Mouse (Mus musculus) liver, embryonic 13.5 days (tissue): Measurements from ENCODE around the gene Ptprt. TPM values are rescaled to one million over a fixed set of nuclear protein-coding genes. Genes with fewer than 3 reads are reported as not detected.

Experiments
- ATAC-seq: fragments of 200-750 bp; cut with Nextera tagmentation; 2 replicates; pipeline ENCODE4 v1.8.0; 2017; ENCODE audit warnings: low read depth, mild to moderate bottlenecking, moderate number of reproducible peaks, moderate library complexity
- DNase-seq: peaks from one replicate; pipeline ENCODE4 v3.0.0; 2022
- H3K27ac ChIP-seq: fragments of 300-500 bp; sonication (generic); 2 replicates; pipeline ENCODE4 v1.5.1; 2015; ENCODE audit warnings: moderate library complexity, mild to moderate bottlenecking, inconsistent platforms
- H3K27me3 ChIP-seq: fragments of 300-500 bp; sonication (generic); 2 replicates; pipeline ENCODE4 v1.6.1; 2015; ENCODE audit warnings: mild to moderate bottlenecking, inconsistent platforms
- H3K36me3 ChIP-seq: fragments of 300-500 bp; sonication (generic); 2 replicates; pipeline ENCODE4 v1.6.1; 2015; ENCODE audit warnings: mild to moderate bottlenecking, inconsistent platforms
- H3K4me1 ChIP-seq: fragments of 300-500 bp; sonication (generic); replicated peaks from 2 replicates; pipeline ENCODE4 v1.6.1; 2015; ENCODE audit warnings: inconsistent platforms
- H3K4me2 ChIP-seq: fragments of 300-500 bp; sonication (generic); 2 replicates; pipeline ENCODE4 v1.6.1; 2015; ENCODE audit warnings: inconsistent platforms, mild to moderate bottlenecking, moderate library complexity
- H3K4me3 ChIP-seq: fragments of 300-500 bp; sonication (generic); replicated peaks from 2 replicates; pipeline ENCODE4 v1.5.1; 2015; ENCODE audit warnings: mild to moderate bottlenecking, inconsistent platforms
- H3K9ac ChIP-seq: fragments of 300-500 bp; sonication (generic); 2 replicates; pipeline ENCODE4 v1.6.1; 2015; ENCODE audit warnings: mild to moderate bottlenecking, inconsistent platforms
- H3K9me3 ChIP-seq: fragments of 300-500 bp; sonication (generic); replicated peaks from 2 replicates; pipeline ENCODE4 v1.6.1; 2016; ENCODE audit warnings: inconsistent platforms
- WGBS: fragments of 180-500 bp; shearing (Covaris S2); methylation state at CpG from one replicate; pipeline ENCODE4 v1.1.7; 2015; ENCODE audit not compliant: insufficient replicate concordance; 5-methylcytosine and 5-hydroxymethylcytosine counted together
- polyA plus RNA-seq: library from polyadenylated mRNA; unstranded; fragments of >200 nt; fragmentation: Nextera tagmentation; extraction: Ambion mirVana; gene quantifications from 2 replicates; pipeline ENCODE4 v1.2.1, GENCODE M21; 2015

Ptprt gene
- polyA plus RNA-seq, 1 experiment from 2014 or later = 0.01 TPM

DNA sequence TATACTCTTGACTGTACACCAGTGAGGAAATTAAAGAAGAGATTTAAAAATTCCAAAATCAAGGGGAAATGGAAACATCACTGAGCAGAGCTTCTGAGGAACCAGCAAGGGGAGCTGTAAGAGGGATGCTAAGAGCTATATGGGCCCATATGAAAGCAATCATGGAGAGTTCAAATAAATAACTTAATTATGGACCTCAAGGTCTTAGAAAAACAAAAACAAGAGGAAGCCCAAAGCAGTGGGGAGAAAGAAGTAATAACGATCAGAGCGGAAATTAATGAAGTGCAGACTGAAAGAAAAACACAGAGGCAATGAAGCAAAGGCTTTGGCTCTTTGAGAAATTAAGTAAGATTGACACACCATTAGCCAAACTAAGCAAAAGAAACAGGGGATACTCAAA is 353.0 kb downstream of the Ptprt start:
- Histone ChIP-seq H3K4me3 (no peak overlapping the region), H3K36me3 (no peaks in the 10 kb centered on the region), H3K27me3 (no peaks in the 10 kb centered on the region), H3K4me2 (no peak overlapping the region), H3K27ac (no peak overlapping the region), H3K9ac (no peak overlapping the region), H3K4me1 (no peaks in the 10 kb centered on the region), H3K9me3 (no peaks in the 10 kb centered on the region)
- DNase-seq (no peak), ATAC-seq (no peak)
- WGBS = 80% methylated on average over 2 of the region's 2 CpGs

DNA sequence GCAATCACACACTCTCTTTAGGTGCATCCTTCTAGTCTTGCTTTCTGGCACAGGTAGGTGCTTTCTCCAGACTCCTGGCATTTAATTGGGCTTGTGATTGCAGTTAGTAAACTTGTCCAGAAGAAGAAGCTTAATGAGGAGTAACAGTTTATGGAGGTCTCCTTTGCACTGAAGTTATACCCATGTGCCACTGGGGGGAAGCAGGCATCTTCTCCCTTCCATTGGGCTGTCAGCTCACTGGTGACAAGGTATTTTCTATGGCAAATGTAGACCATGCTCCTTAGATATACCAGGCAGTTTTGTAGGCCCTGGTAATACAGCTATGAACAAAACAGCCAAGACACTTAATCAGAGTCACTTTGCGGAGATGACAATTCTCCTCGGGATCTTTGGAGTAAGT is 366.9 kb downstream of the Ptprt start:
- H3K36me3 ChIP-seq = no peaks in the 10 kb centered on the region
- H3K4me3 ChIP-seq = no peak overlapping the region
- no peaks in the 10 kb centered on the region for H3K4me1 ChIP-seq
- no peak overlapping the region for H3K27ac ChIP-seq
- no peak for DNase-seq
- H3K9me3 ChIP-seq = no peaks in the 10 kb centered on the region; the same call in 1 of the 2 replicates
- no peak overlapping the region for H3K9ac ChIP-seq
- no peaks in the 10 kb centered on the region for H3K27me3 ChIP-seq
- H3K4me2 ChIP-seq = no peak overlapping the region
- WGBS = 69% methylated on average over 2 of the region's 2 CpGs
- no peak for ATAC-seq

DNA sequence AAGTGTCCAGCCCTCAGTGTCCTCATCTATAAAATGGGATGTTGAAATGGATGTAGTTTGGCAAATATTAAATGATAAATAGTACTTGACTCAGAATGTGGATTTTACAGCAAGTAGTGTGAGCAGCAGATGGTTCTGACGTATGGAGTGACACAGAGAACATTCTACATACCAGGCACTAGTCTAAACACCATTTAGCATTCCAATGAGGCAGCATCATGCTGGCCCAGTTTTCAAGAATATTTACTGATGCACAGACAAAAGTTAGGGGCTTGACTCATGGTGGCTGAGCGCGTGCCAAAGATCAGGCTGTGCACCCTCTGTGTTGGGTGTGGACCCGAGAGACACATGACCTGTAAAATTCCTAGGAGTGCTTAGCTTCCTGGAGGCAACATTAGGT is 378.3 kb downstream of the Ptprt start:
- Histone ChIP-seq H3K9ac (no peak overlapping the region), H3K4me2 (no peak overlapping the region), H3K4me3 (no peak overlapping the region), H3K27ac (no peak overlapping the region), H3K9me3 (0 out of 2 replicates have a peak, but pooled peaks cover 4% of the 10 kb centered on the region), H3K4me1 (no peaks in the 10 kb centered on the region), H3K27me3 (no peaks in the 10 kb centered on the region), H3K36me3 (no peaks in the 10 kb centered on the region)
- ATAC-seq (no peak), DNase-seq (no peak)
- 67% methylated on average over 4 of the region's 4 CpGs for WGBS

DNA sequence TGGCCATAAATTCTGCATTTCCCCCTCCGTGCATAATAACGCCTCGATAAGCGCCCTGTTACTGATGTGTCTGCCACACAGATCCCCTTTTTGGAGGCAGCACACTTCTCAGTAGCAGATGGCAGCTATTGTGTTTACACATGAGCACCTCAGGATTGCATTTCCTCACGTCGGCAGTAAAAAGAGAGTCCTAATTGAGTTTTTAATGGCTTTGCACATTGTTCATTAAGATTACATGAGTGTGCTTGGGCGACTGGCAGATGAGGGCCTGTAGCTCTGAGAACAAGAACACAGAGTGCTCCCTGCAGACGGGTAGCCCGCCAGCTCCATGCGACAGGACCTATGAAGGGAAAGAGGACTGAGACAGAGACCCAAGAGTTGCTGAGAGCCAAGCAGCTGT is 378.8 kb downstream of the Ptprt start:
- Histone ChIP-seq H3K27ac (no peak overlapping the region), H3K4me2 (no peak overlapping the region), H3K4me1 (no peaks in the 10 kb centered on the region), H3K9ac (no peak overlapping the region), H3K27me3 (no peaks in the 10 kb centered on the region), H3K9me3 (0 out of 2 replicates have a peak, but pooled peaks cover 4% of the 10 kb centered on the region), H3K36me3 (no peaks in the 10 kb centered on the region), H3K4me3 (no peak overlapping the region)
- ATAC-seq (no peak), DNase-seq (no peak)
- 70% methylated on average over 10 of the region's 10 CpGs for WGBS

DNA sequence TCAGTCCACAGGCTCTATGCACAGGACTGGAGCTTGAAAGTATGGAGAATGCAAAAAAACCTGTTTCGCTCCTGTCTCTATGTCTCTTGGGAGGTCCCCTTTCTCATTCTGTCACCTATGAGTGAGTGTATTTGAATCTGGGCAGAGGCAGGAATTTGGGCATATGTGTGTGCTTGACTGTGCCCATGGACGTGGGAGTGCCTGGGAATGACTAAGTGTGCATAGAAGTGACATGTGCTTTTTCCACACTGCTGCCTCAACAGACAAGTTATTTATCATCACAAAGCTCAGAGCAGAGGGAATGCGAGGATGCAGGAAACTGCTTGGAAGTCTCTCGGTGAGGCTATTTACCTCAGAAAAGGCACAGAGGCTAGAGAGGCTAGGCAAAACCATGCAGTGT is 387.1 kb downstream of the Ptprt start:
- H3K4me2 ChIP-seq = no peak overlapping the region
- no peak for ATAC-seq
- 64% methylated on average over 4 of the region's 4 CpGs for WGBS
- no peak overlapping the region for H3K9ac ChIP-seq
- H3K36me3 ChIP-seq = no peaks in the 10 kb centered on the region
- H3K4me3 ChIP-seq = no peak overlapping the region
- no peak for DNase-seq
- H3K4me1 ChIP-seq = no peaks in the 10 kb centered on the region
- no peak overlapping the region for H3K27ac ChIP-seq
- H3K27me3 ChIP-seq = no peaks in the 10 kb centered on the region
- H3K9me3 ChIP-seq = 0 out of 2 replicates have a peak, but pooled peaks cover 2% of the 10 kb centered on the region

DNA sequence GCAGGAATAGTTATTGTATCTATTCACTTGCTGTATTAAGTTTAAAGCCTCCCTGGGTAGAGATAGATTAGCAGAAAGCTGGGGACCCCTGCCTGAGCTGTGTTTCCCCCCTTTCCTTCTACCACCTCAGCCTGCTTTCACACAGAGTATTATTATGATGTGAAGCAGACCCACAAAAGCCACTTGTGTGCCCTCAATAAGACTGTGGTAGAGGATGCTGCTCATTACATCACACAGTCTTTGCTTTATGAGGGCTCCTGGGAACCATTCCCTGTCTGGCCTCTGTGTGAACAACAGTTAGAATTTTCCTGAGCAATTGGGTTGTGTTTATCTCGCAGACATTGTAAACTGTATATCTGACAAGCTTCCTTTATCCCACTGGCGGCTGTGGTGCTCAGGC is 409.7 kb downstream of the Ptprt start:
- WGBS = 59% methylated on average over 2 of the region's 2 CpGs
- Histone ChIP-seq H3K4me3 (no peak overlapping the region), H3K9me3 (no peaks in the 10 kb centered on the region), H3K36me3 (no peaks in the 10 kb centered on the region), H3K9ac (no peak overlapping the region), H3K4me2 (no peak overlapping the region), H3K27me3 (no peaks in the 10 kb centered on the region), H3K4me1 (no peaks in the 10 kb centered on the region), H3K27ac (no peak overlapping the region)
- ATAC-seq (no peak), DNase-seq (no peak)

DNA sequence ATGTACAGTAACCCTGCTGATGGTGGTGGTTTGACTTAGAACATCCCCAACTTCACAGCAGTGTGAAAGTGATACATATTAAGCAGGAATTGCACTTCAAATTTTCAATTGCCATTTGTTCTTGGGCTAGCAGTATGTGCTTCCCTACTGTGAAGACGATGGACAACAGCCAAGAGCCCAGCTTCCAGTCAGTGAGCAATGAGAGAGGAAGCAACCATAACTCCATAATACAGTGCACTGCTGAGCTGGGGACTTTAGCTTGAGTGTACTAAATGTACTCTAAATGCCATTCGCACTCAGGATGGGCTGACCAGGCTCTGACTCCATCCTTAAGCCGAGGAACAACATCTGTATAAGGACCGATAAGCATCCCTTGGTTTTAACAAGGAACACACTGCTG is 412.7 kb downstream of the Ptprt start:
- Histone ChIP-seq H3K27ac (no peak overlapping the region), H3K36me3 (no peaks in the 10 kb centered on the region), H3K9ac (no peak overlapping the region), H3K4me1 (no peaks in the 10 kb centered on the region), H3K4me3 (no peak overlapping the region), H3K4me2 (no peak overlapping the region), H3K27me3 (no peaks in the 10 kb centered on the region), H3K9me3 (no peaks in the 10 kb centered on the region)
- 69% methylated on average over 4 of the region's 4 CpGs for WGBS
- DNase-seq (no peak), ATAC-seq (no peak)

DNA sequence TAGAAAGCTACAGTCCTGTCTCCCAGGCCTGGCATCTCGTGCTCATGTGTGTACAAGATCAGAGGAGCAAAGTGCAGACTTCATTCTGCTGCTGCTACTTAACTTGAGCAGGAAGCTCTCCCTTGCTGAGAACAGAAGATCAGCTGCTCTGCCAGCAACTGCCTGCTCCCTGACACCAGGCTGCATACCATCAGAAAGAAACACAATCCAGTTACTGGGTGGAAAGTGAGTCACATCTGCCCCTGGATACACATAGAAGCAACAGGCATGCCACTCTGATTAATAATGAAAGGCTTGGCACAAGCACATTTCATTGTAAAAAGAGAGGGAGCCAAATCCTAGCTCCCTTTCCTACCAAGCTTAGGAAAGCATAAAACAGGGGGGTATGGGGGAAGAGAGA is 438.5 kb downstream of the Ptprt start:
- Histone ChIP-seq H3K4me1 (no peaks in the 10 kb centered on the region), H3K9ac (no peak overlapping the region), H3K27me3 (no peaks in the 10 kb centered on the region), H3K9me3 (no peaks in the 10 kb centered on the region), H3K4me3 (no peak overlapping the region), H3K4me2 (no peak overlapping the region), H3K36me3 (no peaks in the 10 kb centered on the region), H3K27ac (no peak overlapping the region)
- DNase-seq (no peak), ATAC-seq (no peak)
- WGBS = 35% methylated on average over 1 of the region's 1 CpGs

DNA sequence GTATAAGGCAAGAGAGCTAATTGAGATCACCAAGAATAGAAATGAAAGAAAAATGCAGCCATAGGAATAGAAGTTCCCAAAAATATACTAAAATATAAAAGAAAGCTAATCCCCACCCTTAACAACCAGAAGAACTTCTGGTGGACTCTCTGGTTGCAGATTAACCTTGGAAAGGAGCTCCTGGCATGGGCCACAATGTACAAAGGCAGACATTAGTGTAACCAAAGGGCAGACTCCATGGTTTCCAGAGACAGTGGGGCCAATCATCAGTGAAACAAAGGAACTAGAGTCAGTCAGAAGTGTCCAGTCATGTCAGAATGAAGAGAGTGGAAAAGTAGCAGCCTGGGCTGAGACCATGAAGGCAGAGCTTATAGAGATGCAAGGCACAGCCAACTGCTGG is 440.4 kb downstream of the Ptprt start:
- Histone ChIP-seq H3K4me1 (no peaks in the 10 kb centered on the region), H3K27me3 (no peaks in the 10 kb centered on the region), H3K36me3 (no peaks in the 10 kb centered on the region), H3K9me3 (no peaks in the 10 kb centered on the region), H3K4me2 (no peak overlapping the region), H3K27ac (no peak overlapping the region), H3K9ac (no peak overlapping the region), H3K4me3 (no peak overlapping the region)
- DNase-seq (no peak), ATAC-seq (no peak)

DNA sequence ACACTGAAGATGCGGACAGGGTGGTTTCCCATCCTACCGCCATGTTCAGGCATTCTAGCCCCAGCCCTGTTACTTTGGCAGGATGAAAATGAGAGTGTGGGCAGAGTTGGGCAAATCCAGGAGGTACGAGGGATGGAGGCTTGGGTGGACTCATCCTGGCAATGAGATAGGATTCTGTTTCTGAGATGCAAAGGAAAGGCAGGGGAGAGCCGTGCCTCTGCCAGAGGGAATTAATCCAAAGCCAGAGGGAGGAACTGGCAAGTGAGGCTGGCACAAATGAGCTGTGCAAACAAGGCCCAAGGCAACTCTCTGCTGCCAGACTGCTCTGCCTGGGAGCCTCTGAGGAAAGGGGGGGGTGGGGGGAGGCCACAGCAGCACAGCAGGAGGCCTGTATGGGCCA is 441.4 kb downstream of the Ptprt start:
- Histone ChIP-seq H3K9me3 (no peaks in the 10 kb centered on the region), H3K9ac (no peak overlapping the region), H3K27me3 (no peaks in the 10 kb centered on the region), H3K27ac (no peak overlapping the region), H3K4me2 (no peak overlapping the region), H3K36me3 (no peaks in the 10 kb centered on the region), H3K4me1 (no peaks in the 10 kb centered on the region), H3K4me3 (no peak overlapping the region)
- 71% methylated on average over 4 of the region's 4 CpGs for WGBS
- DNase-seq (no peak), ATAC-seq (no peak)

DNA sequence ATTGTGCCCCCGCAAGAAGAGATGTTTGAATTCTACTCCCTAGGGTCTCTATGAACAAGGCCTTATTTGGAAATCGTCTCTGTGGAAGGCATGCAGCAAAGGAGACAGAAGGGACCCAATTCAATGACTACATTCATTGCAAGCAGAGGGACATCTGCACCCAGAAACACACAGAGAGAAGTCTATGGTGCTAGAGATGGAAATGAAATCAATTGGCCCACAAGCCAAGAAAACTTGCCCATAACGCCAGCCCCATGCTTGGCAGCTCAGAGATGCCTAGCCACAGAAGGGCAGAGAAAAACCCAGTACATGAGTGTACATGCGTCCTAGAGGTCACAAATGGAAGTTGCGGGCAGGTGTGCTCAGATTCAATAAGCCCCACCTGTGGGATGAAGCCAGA is 443.1 kb downstream of the Ptprt start:
- Histone ChIP-seq H3K4me2 (no peak overlapping the region), H3K4me3 (no peak overlapping the region), H3K27me3 (no peaks in the 10 kb centered on the region), H3K9me3 (no peaks in the 10 kb centered on the region), H3K36me3 (no peaks in the 10 kb centered on the region), H3K4me1 (no peaks in the 10 kb centered on the region), H3K9ac (no peak overlapping the region), H3K27ac (no peak overlapping the region)
- ATAC-seq (no peak), DNase-seq (no peak)
- 60% methylated on average over 5 of the region's 5 CpGs for WGBS

DNA sequence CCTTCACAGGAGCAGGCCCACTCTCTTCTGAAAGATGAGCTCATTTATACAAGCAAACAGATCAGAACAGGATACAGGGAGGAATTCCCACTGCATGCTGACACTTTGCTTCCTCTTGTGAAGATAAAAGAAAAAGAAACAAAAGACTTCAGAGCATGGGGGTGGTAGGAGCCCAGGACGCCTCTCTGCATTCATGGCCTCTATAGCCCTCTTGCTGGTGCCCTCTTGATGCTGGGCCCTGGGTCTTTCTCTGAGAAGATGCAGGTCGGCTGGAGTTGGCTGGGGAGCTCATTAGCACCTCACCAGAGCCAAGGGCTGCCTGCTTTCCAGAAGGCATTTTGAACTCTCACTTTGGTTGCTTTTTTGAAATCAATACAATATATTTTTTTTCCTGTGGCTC is 448.6 kb downstream of the Ptprt start:
- ATAC-seq = no peak
- Histone ChIP-seq H3K36me3 (no peaks in the 10 kb centered on the region), H3K27ac (no peak overlapping the region), H3K4me2 (no peak overlapping the region), H3K9me3 (no peaks in the 10 kb centered on the region), H3K27me3 (no peaks in the 10 kb centered on the region), H3K9ac (no peak overlapping the region), H3K4me3 (no peak overlapping the region), H3K4me1 (no peaks in the 10 kb centered on the region)
- WGBS = 22% methylated on average over 2 of the region's 2 CpGs
- no peak for DNase-seq

DNA sequence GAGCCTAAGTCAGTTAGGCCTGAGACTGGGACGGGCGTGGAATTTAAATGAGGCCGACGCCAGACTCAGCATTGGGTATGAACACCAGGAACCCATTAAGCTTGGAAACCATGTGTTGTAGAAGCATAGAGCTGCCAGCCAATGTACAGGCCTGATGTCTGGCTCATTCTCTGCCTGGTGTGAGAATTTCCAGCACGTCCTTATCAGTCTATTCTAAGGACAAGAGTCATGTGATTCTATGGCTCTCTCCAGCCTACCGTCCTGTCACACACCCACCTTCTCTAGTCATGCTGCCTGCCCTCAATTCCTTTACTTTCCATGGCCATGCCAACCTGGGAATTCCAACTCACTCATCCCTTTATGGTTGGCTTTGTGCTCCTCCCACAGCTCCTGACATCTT is 450.4 kb downstream of the Ptprt start:
- Histone ChIP-seq H3K4me2 (no peak overlapping the region), H3K27me3 (no peaks in the 10 kb centered on the region), H3K36me3 (no peaks in the 10 kb centered on the region), H3K4me3 (no peak overlapping the region), H3K9ac (no peak overlapping the region), H3K27ac (no peak overlapping the region), H3K9me3 (no peaks in the 10 kb centered on the region), H3K4me1 (no peaks in the 10 kb centered on the region)
- ATAC-seq (no peak), DNase-seq (no peak)
- 71% methylated on average over 6 of the region's 6 CpGs for WGBS
